Mouse (Mus musculus) limb, embryonic 12.5 days (tissue): ENCODE results near the gene Eftud2. TPM values are rescaled to one million over a fixed set of nuclear protein-coding genes. Genes with fewer than 3 reads are reported as not detected.
A peak's percentile ranks its signal among the peaks of the same experiment; 100 is the strongest.

Source experiments
- ATAC-seq: fragments of 200-750 bp; cut with Nextera tagmentation; 2 replicates; pipeline ENCODE4 v1.8.0; 2017; ENCODE audit warnings: low read depth, moderate TSS enrichment; ENCODE audit not compliant: insufficient number of reproducible peaks, insufficient read depth, low FRiP score, low TSS enrichment
- H3K27ac ChIP-seq: fragments of 300-500 bp; sonication (generic); 2 replicates; pipeline ENCODE4 v1.5.1; 2016; ENCODE audit warnings: mild to moderate bottlenecking, moderate library complexity
- H3K27me3 ChIP-seq: fragments of 300-500 bp; sonication (generic); 2 replicates; pipeline ENCODE4 v1.6.1; 2016; ENCODE audit warnings: mild to moderate bottlenecking, moderate library complexity
- H3K36me3 ChIP-seq: fragments of 300-500 bp; sonication (generic); 2 replicates; pipeline ENCODE4 v1.6.1; 2016; ENCODE audit warnings: mild to moderate bottlenecking, moderate library complexity
- H3K4me1 ChIP-seq: fragments of 300-500 bp; sonication (generic); replicated peaks from 2 replicates; pipeline ENCODE4 v1.6.1; 2016
- H3K4me2 ChIP-seq: fragments of 300-500 bp; sonication (generic); 2 replicates; pipeline ENCODE4 v1.6.1; 2016; ENCODE audit warnings: mild to moderate bottlenecking, moderate library complexity
- H3K4me3 ChIP-seq: fragments of 300-500 bp; sonication (generic); replicated peaks from 2 replicates; pipeline ENCODE4 v1.5.1; 2016; ENCODE audit warnings: mild to moderate bottlenecking
- H3K9ac ChIP-seq: fragments of 300-500 bp; sonication (generic); replicated peaks from 2 replicates; pipeline ENCODE4 v1.6.1; 2016; ENCODE audit warnings: mild to moderate bottlenecking, moderate library complexity
- H3K9me3 ChIP-seq: fragments of 300-500 bp; sonication (generic); 2 replicates; pipeline ENCODE4 v1.6.1; 2016; ENCODE audit warnings: mild to moderate bottlenecking, moderate library complexity
- WGBS: fragments of 180-500 bp; shearing (Covaris S2); methylation state at CpG from one replicate; pipeline ENCODE4 v1.1.7; 2016; 5-methylcytosine and 5-hydroxymethylcytosine counted together
- polyA plus RNA-seq: library from polyadenylated mRNA; unstranded; fragments of >200 nt; fragmentation: Nextera tagmentation; extraction: Ambion mirVana; gene quantifications from 2 replicates; pipeline ENCODE4 v1.2.1, GENCODE M21; 2016

The Eftud2 gene
- polyA plus RNA-seq, 1 experiment from 2014 or later = 269 TPM

GRCm38 (mm10) chr11:102898408-102898807 lies 17.6 kb upstream of the Eftud2 start:
- ATAC-seq = no peak
- H3K4me1 ChIP-seq = peaks cover 8% of the 10 kb centered on the region
- H3K36me3 ChIP-seq = no peaks in the 10 kb centered on the region
- H3K9ac ChIP-seq = no peak overlapping the region
- 79% methylated on average over 9 of the region's 9 CpGs for WGBS
- H3K27ac ChIP-seq = no peak overlapping the region
- peaks cover 46% of the 10 kb centered on the region for H3K27me3 ChIP-seq
- no peaks in the 10 kb centered on the region for H3K9me3 ChIP-seq
- no peak overlapping the region for H3K4me3 ChIP-seq
- no peak overlapping the region for H3K4me2 ChIP-seq

GRCm38 (mm10) chr11:102896641-102897040 lies 15.9 kb upstream of the Eftud2 start:
- H3K9ac ChIP-seq = no peak overlapping the region
- no peak for ATAC-seq
- H3K4me1 ChIP-seq = peaks cover 10% of the 10 kb centered on the region
- H3K27me3 ChIP-seq = peaks cover 58% of the 10 kb centered on the region
- no peaks in the 10 kb centered on the region for H3K36me3 ChIP-seq
- WGBS = 77% methylated on average over 20 of the region's 20 CpGs
- H3K9me3 ChIP-seq = no peaks in the 10 kb centered on the region
- H3K27ac ChIP-seq = no peak overlapping the region
- no peak overlapping the region for H3K4me3 ChIP-seq
- H3K4me2 ChIP-seq = no peak overlapping the region

- Histone ChIP-seq H3K27me3 (peaks cover 63% of the 10 kb centered on the region), H3K36me3 (no peaks in the 10 kb centered on the region), H3K4me1 (peaks cover 10% of the 10 kb centered on the region), H3K27ac (no peak overlapping the region), H3K4me3 (no peak overlapping the region), H3K9ac (no peak overlapping the region), H3K4me2 (no peak overlapping the region), H3K9me3 (no peaks in the 10 kb centered on the region)
- ATAC-seq = no peak
- WGBS = 80% methylated on average over 9 of the region's 9 CpGs
These were observed 15.0 kb upstream of the Eftud2 start for GRCm38 (mm10) chr11:102895779-102896178.

- no peaks in the 10 kb centered on the region for H3K9me3 ChIP-seq
- no peaks in the 10 kb centered on the region for H3K36me3 ChIP-seq
- WGBS = 77% methylated on average over 4 of the region's 4 CpGs
- H3K27ac ChIP-seq = no peak overlapping the region
- H3K4me2 ChIP-seq = no peak overlapping the region
- H3K27me3 ChIP-seq = peaks cover 59% of the 10 kb centered on the region
- no peak overlapping the region for H3K9ac ChIP-seq
- no peak overlapping the region for H3K4me3 ChIP-seq
- ATAC-seq = no peak
- H3K4me1 ChIP-seq = peaks cover 10% of the 10 kb centered on the region
These were observed 13.9 kb upstream of the Eftud2 start for GRCm38 (mm10) chr11:102894716-102895115.

GRCm38 (mm10) chr11:102893015-102893651 lies 12.3 kb upstream of the Eftud2 start:
- H3K4me3 ChIP-seq = peak overlapping the region; percentile 40
- peak overlapping the region; percentile 59 for H3K9ac ChIP-seq
- ATAC-seq = peak; percentile 48; the same call in 1 of the 2 replicates
- H3K9me3 ChIP-seq = no peaks in the 10 kb centered on the region
- WGBS = 2% methylated on average over 43 of the region's 43 CpGs
- no peaks in the 10 kb centered on the region for H3K36me3 ChIP-seq
- H3K27ac ChIP-seq = no peak overlapping the region
- H3K4me1 ChIP-seq = peaks cover 10% of the 10 kb centered on the region
- peaks cover 72% of the 10 kb centered on the region for H3K27me3 ChIP-seq
- H3K4me2 ChIP-seq = peak overlapping the region; percentile 69

GRCm38 (mm10) chr11:102890096-102890495 lies 9.3 kb upstream of the Eftud2 start:
- Histone ChIP-seq H3K9ac (no peak overlapping the region), H3K4me2 (no peak overlapping the region), H3K27ac (no peak overlapping the region), H3K9me3 (no peaks in the 10 kb centered on the region), H3K4me3 (no peak overlapping the region), H3K27me3 (peaks cover 69% of the 10 kb centered on the region), H3K36me3 (no peaks in the 10 kb centered on the region), H3K4me1 (peaks cover 5% of the 10 kb centered on the region)
- ATAC-seq = no peak
- WGBS = 67% methylated on average over 5 of the region's 5 CpGs

GRCm38 (mm10) chr11:102888135-102888534 lies 7.3 kb upstream of the Eftud2 start:
- no peak for ATAC-seq
- Histone ChIP-seq H3K4me1 (no peaks in the 10 kb centered on the region), H3K9ac (no peak overlapping the region), H3K36me3 (no peaks in the 10 kb centered on the region), H3K4me3 (no peak overlapping the region), H3K27me3 (peaks cover 65% of the 10 kb centered on the region), H3K4me2 (no peak overlapping the region), H3K9me3 (no peaks in the 10 kb centered on the region), H3K27ac (no peak overlapping the region)
- 58% methylated on average over 3 of the region's 3 CpGs for WGBS

GRCm38 (mm10) chr11:102887433-102887832 lies 6.6 kb upstream of the Eftud2 start:
- no peak for ATAC-seq
- peaks cover 66% of the 10 kb centered on the region for H3K27me3 ChIP-seq
- H3K36me3 ChIP-seq = no peaks in the 10 kb centered on the region

GRCm38 (mm10) chr11:102884616-102885219 lies 3.9 kb upstream of the Eftud2 start, which contains the start of gene Fam187a:
Gene Fam187a (plus strand): TSS chr11:102885169.
- Histone ChIP-seq H3K9me3 (no peaks in the 10 kb centered on the region), H3K4me3 (no peak within 1 kb of the TSS), H3K4me2 (no peak within 1 kb of the TSS), H3K4me1 (peaks cover 8% of the 10 kb centered on the region), H3K36me3 (no peaks in the 10 kb centered on the region), H3K27ac (no peak within 1 kb of the TSS), H3K9ac (no peak within 1 kb of the TSS), H3K27me3 (peaks cover 58% of the 10 kb centered on the region)
- WGBS = 60% methylated on average over 10 of the region's 10 CpGs
- no peak for ATAC-seq

More at GRCm38 (mm10) chr11:102887433-102887832, 6.6 kb upstream of the Eftud2 start:
- no peak overlapping the region for H3K27ac ChIP-seq
- H3K4me3 ChIP-seq = no peak overlapping the region
- 87% methylated on average over 5 of the region's 5 CpGs for WGBS
- H3K9ac ChIP-seq = no peak overlapping the region
- no peaks in the 10 kb centered on the region for H3K9me3 ChIP-seq
- no peak overlapping the region for H3K4me2 ChIP-seq
- H3K4me1 ChIP-seq = no peaks in the 10 kb centered on the region

- Histone ChIP-seq H3K4me3 (peak overlapping the region; percentile 76), H3K27ac (no peak overlapping the region), H3K36me3 (peaks cover 15% of the 10 kb centered on the region), H3K4me1 (peaks cover 16% of the 10 kb centered on the region), H3K4me2 (peak overlapping the region; percentile 79), H3K9me3 (no peaks in the 10 kb centered on the region), H3K27me3 (peaks cover 37% of the 10 kb centered on the region), H3K9ac (peak overlapping the region; percentile 80)
- WGBS = 18% methylated on average over 13 of the region's 13 CpGs
- ATAC-seq = peak; percentile 50; the same call in 1 of the 2 replicates
These were observed 771 bp upstream of the Eftud2 start for GRCm38 (mm10) chr11:102881314-102882198.

GRCm38 (mm10) chr11:102879558-102879957 lies 1.2 kb downstream of the Eftud2 start:
- no peak for ATAC-seq
- peak overlapping the region; percentile 76; the same call in 1 of the 2 replicates for H3K4me3 ChIP-seq
- WGBS = 94% methylated on average over 2 of the region's 2 CpGs
- H3K4me1 ChIP-seq = peaks cover 16% of the 10 kb centered on the region
- 0 out of 2 replicates have a peak overlapping the region, but pooled peaks have one; percentile 80 for H3K9ac ChIP-seq
- H3K27me3 ChIP-seq = peaks cover 18% of the 10 kb centered on the region
- no peak overlapping the region for H3K27ac ChIP-seq
- peak overlapping the region; percentile 79 for H3K4me2 ChIP-seq
- H3K36me3 ChIP-seq = peaks cover 35% of the 10 kb centered on the region
- no peaks in the 10 kb centered on the region for H3K9me3 ChIP-seq
